8 mouse cellular contexts compared by ENCODE assay signal in the genomic region with DNA sequence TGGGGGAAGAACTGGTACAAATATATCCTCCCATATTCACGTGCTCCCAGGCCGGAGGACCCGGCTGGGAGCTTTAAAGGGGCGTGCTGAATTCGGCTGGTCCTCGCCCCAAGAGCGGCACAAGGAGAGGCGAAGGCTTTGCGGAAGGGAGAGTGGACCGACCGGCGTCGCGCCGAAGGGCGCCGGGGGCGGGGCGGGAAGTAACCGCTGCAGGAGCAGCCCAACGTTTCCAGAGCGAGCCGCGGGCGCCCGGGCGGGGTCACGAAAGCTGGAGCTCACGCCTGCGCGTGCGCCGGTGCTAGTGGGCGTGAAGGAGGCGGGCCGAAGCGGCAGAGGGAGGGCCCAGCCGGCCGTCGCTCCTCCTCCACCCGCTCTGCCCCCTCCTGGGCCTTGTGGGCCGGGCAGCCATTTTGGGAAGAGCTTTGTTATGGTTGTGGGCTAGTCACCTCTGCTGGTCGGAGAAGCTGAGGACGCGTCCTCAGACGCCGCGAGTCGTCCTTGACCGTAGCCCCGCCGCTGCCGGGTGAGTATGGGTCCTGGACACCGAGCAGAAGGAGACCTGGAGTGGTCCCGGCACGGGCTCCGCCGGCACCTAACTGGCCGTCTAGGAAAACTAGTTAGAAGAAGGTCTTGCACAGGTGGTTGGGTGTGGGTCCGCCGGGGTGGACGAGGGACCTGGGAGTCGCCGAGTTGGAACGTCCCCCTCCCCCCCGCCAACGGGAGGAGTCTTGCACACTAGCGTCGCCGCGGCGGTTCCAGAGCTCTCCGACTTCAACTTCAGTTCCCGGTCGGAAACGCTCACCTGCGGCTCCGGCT. TPM values are rescaled to one million over a fixed set of nuclear protein-coding genes. Genes with fewer than 3 reads are reported as not detected.
DNase-seq lines count a peak whose midpoint lies in the region; ATAC-seq lines count a peak whose summit lies in the region.

Gene Gpbp1l1, plus strand, starts transcription at position 353 of the 816 bp plus-strand sequence.

- peak within 1 kb of the TSS; percentile 96 for H3K9ac ChIP-seq in heart, embryonic 13.5 days
- peak within 1 kb of the TSS; percentile 96 for H3K9ac ChIP-seq in liver, embryonic 12.5 days
- H3K9ac ChIP-seq in stomach, embryonic 15.5 days: peak within 1 kb of the TSS; percentile 65

- H3K27ac ChIP-seq in heart, embryonic 13.5 days (replicated peaks): peak within 1 kb of the TSS; percentile 99
- peak within 1 kb of the TSS; percentile 97 for H3K27ac ChIP-seq in liver, embryonic 12.5 days
- peak within 1 kb of the TSS; percentile 98 for H3K27ac ChIP-seq in stomach, embryonic 15.5 days

- H3K4me3 ChIP-seq in heart, embryonic 13.5 days: peak within 1 kb of the TSS; percentile 93
- H3K4me3 ChIP-seq in liver, embryonic 12.5 days: peak within 1 kb of the TSS; percentile 97
- peak within 1 kb of the TSS; percentile 85 for H3K4me3 ChIP-seq in stomach, embryonic 15.5 days (replicated peaks)

- WGBS in heart, embryonic 13.5 days: under 1% methylated on average over 78 of the region's 78 CpGs
- WGBS in liver, embryonic 12.5 days (ENCODE audit: insufficient replicate concordance): under 1% methylated on average over 77 of the region's 78 CpGs
- under 1% methylated on average over 78 of the region's 78 CpGs for WGBS in stomach, embryonic 15.5 days

- H3K36me3 ChIP-seq in heart, embryonic 13.5 days: peaks cover 22% of the 10 kb centered on the region
- H3K36me3 ChIP-seq in liver, embryonic 12.5 days: peaks cover 33% of the 10 kb centered on the region
- 0 out of 2 replicates have a peak, but pooled peaks cover 2% of the 10 kb centered on the region for H3K36me3 ChIP-seq in stomach, embryonic 15.5 days

- peaks cover 32% of the 10 kb centered on the region for H3K4me1 ChIP-seq in heart, embryonic 13.5 days
- peaks cover 38% of the 10 kb centered on the region for H3K4me1 ChIP-seq in liver, embryonic 12.5 days
- no peaks in the 10 kb centered on the region for H3K4me1 ChIP-seq in stomach, embryonic 15.5 days

- no peaks in the 10 kb centered on the region for H3K27me3 ChIP-seq in heart, embryonic 13.5 days (replicated peaks)
- no peaks in the 10 kb centered on the region for H3K27me3 ChIP-seq in liver, embryonic 12.5 days (replicated peaks)
- H3K27me3 ChIP-seq in stomach, embryonic 15.5 days (replicated peaks): no peaks in the 10 kb centered on the region

- DNase-seq in CD4-positive helper T cell, adult 2 months (ENCODE audit: low read depth, low spot score): peak; percentile 98
- peak; percentile 91 for DNase-seq in brain, embryonic 18.5 days (ENCODE audit: low read depth, low spot score)
- peak; percentile 99 for DNase-seq in kidney, postnatal 10 days
- peak; percentile 96 to 97 for DNase-seq in natural killer cell, adult 2 months (ENCODE audit: low spot score in 2 of 2)

- H3K9me3 ChIP-seq in heart, embryonic 13.5 days: no peaks in the 10 kb centered on the region
- no peaks in the 10 kb centered on the region for H3K9me3 ChIP-seq in liver, embryonic 12.5 days (replicated peaks)
- H3K9me3 ChIP-seq in stomach, embryonic 15.5 days: no peaks in the 10 kb centered on the region

- peak within 1 kb of the TSS; percentile 88 for H3K4me2 ChIP-seq in heart, embryonic 13.5 days
- peak within 1 kb of the TSS; percentile 96 for H3K4me2 ChIP-seq in liver, embryonic 12.5 days
- H3K4me2 ChIP-seq in stomach, embryonic 15.5 days: peak within 1 kb of the TSS; percentile 61

- ATAC-seq in erythroid progenitor cell, adult 5-6 weeks (replicated peaks; ENCODE audit: low FRiP score, poor library complexity, severe bottlenecking): peak; percentile 84
- ATAC-seq in heart, embryonic 13.5 days (ENCODE audit: extremely low read depth, insufficient number of reproducible peaks, low FRiP score, low TSS enrichment): peak; percentile 98
- peak; percentile 93 for ATAC-seq in liver, embryonic 12.5 days
- peak; percentile 96 for ATAC-seq in stomach, embryonic 15.5 days (ENCODE audit: insufficient read depth, low FRiP score, low read depth)

RNA-seq across cellular contexts. Expression of gene Gpbp1l1, which starts in this region (rescaled TPM):
- total RNA-seq in erythroid progenitor cell, adult 5-6 weeks (2015; ENCODE audit: low replicate concordance): 90.1 and 126 TPM in 2 replicates
- 101 and 136 TPM in 2 replicates for total RNA-seq in erythroid progenitor cell, adult 5-6 weeks (2017; ENCODE audit: low replicate concordance)
- polyA plus RNA-seq in heart, embryonic 13.5 days (2015; fragmentation: Nextera tagmentation; extraction: Ambion mirVana): 24.4 and 25.0 TPM in 2 replicates
- 19.0 and 19.4 TPM in 2 replicates for polyA plus RNA-seq in liver, embryonic 12.5 days (2016; fragmentation: Nextera tagmentation; extraction: Ambion mirVana)
- 28.9 and 33.1 TPM in 2 replicates for polyA plus RNA-seq in stomach, embryonic 15.5 days (2015; fragmentation: Nextera tagmentation; extraction: Ambion mirVana)

Comparison
In these comparisons a context has a peak if more than half of its experiments do, and no peak if none do; other contexts are left out.
1. Peak in every context shown above with its lines: DNase-seq, ATAC-seq, H3K4me3 ChIP-seq and H3K27ac ChIP-seq.